ENCODE assay signal across 17 mouse cellular contexts in genomic region chr14:76605931-76606534, GRCm38 (mm10). TPM values are rescaled to one million over a fixed set of nuclear protein-coding genes. Genes with fewer than 3 reads are reported as not detected.
DNase-seq lines count a peak whose midpoint lies in the region; ATAC-seq and TF ChIP-seq lines count a peak whose summit lies in the region.
"Had no signal": no experiment of that assay in that cellular context is flagged by ENCODE, and none has a peak within 500 bp of the region (broad histone marks: within the 10 kb centered on the region; RNA-seq: fewer than 3 reads in every experiment).

No protein-coding gene starts in this region.

- no peak for ATAC-seq in forebrain, embryonic 15.5 days (replicated peaks)
- ATAC-seq in forebrain, embryonic 14.5 days = no peak
- ATAC-seq in embryonic facial prominence, embryonic 14.5 days (ENCODE audit: low read depth) = peak; percentile 21; the same call in 1 of the 2 replicates
- no peak for ATAC-seq in stomach, embryonic 14.5 days (ENCODE audit: insufficient number of reproducible peaks, insufficient read depth, low FRiP score, low read depth)
- ATAC-seq: lung, postnatal 0 days had no signal

- H3K9ac ChIP-seq in forebrain, embryonic 15.5 days (replicated peaks) = no peak overlapping the region
- H3K9ac ChIP-seq in forebrain, embryonic 14.5 days (ENCODE audit: low read length) = no peak overlapping the region
- no peak overlapping the region for H3K9ac ChIP-seq in embryonic facial prominence, embryonic 14.5 days (ENCODE audit: low read depth, low read length)
- no peak overlapping the region for H3K9ac ChIP-seq in stomach, embryonic 14.5 days (replicated peaks; ENCODE audit: low read depth, low read length)
- H3K9ac ChIP-seq: neural tube, embryonic 12.5 days had no signal

- H3K4me3 ChIP-seq in forebrain, embryonic 15.5 days = no peak overlapping the region
- no peak overlapping the region for H3K4me3 ChIP-seq in forebrain, embryonic 14.5 days (ENCODE audit: low read depth, low read length)
- no peak overlapping the region for H3K4me3 ChIP-seq in left cerebral cortex, adult 2 months
- H3K4me3 ChIP-seq in embryonic facial prominence, embryonic 14.5 days (ENCODE audit: low read depth, low read length) = no peak overlapping the region
- no peak overlapping the region for H3K4me3 ChIP-seq in stomach, embryonic 14.5 days (ENCODE audit: low read depth, low read length)
- H3K4me3 ChIP-seq: neural tube, embryonic 12.5 days had no signal

- intact Hi-C loops in left cerebral cortex, adult 2 months (cut with DNase I) = no loop called here

- H3K9me3 ChIP-seq in forebrain, embryonic 15.5 days = no peaks in the 10 kb centered on the region
- H3K9me3 ChIP-seq in forebrain, embryonic 14.5 days (replicated peaks; ENCODE audit: control insufficient read depth, low read length) = no peaks in the 10 kb centered on the region
- H3K9me3 ChIP-seq in embryonic facial prominence, embryonic 14.5 days (ENCODE audit: control insufficient read depth, low read length) = 0 out of 2 replicates have a peak, but pooled peaks cover under 1% of the 10 kb centered on the region
- H3K9me3 ChIP-seq in stomach, embryonic 14.5 days (ENCODE audit: control insufficient read depth, low read depth, low read length) = no peaks in the 10 kb centered on the region
- H3K9me3 ChIP-seq: neural tube, embryonic 12.5 days had no signal

- 71% methylated on average over 13 of the region's 13 CpGs for WGBS in forebrain, embryonic 15.5 days
- 70% methylated on average over 13 of the region's 13 CpGs for WGBS in forebrain, embryonic 14.5 days
- WGBS in embryonic facial prominence, embryonic 14.5 days = 37% methylated on average over 13 of the region's 13 CpGs
- WGBS in stomach, embryonic 14.5 days = 47% methylated on average over 13 of the region's 13 CpGs

- TF ChIP-seq CTCF in left cerebral cortex, adult 2 months (IDR thresholded peaks at IDR 0.05) = no peak

- H3K4me2 ChIP-seq in forebrain, embryonic 15.5 days (replicated peaks) = no peak overlapping the region
- no peak overlapping the region for H3K4me2 ChIP-seq in forebrain, embryonic 14.5 days (ENCODE audit: low read length)
- no peak overlapping the region for H3K4me2 ChIP-seq in embryonic facial prominence, embryonic 14.5 days (ENCODE audit: low read depth, low read length)
- no peak overlapping the region for H3K4me2 ChIP-seq in stomach, embryonic 14.5 days (replicated peaks; ENCODE audit: low read depth, low read length)
- H3K4me2 ChIP-seq: liver, embryonic 11.5 days; neural tube, embryonic 12.5 days had no signal

- no peaks in the 10 kb centered on the region for H3K36me3 ChIP-seq in forebrain, embryonic 15.5 days
- no peaks in the 10 kb centered on the region for H3K36me3 ChIP-seq in forebrain, embryonic 14.5 days (ENCODE audit: control insufficient read depth, insufficient read depth, low read length)
- no peaks in the 10 kb centered on the region for H3K36me3 ChIP-seq in embryonic facial prominence, embryonic 14.5 days (ENCODE audit: control insufficient read depth, insufficient read depth, low read length)
- H3K36me3 ChIP-seq in stomach, embryonic 14.5 days (ENCODE audit: control insufficient read depth, insufficient read depth, low read length) = no peaks in the 10 kb centered on the region
- H3K36me3 ChIP-seq: G1E; neural tube, embryonic 12.5 days had no signal

- H3K4me1 ChIP-seq in forebrain, embryonic 15.5 days = peaks cover 13% of the 10 kb centered on the region
- H3K4me1 ChIP-seq in forebrain, embryonic 14.5 days (ENCODE audit: control insufficient read depth, insufficient read depth, low read length) = peaks cover 8% of the 10 kb centered on the region; the same call in 1 of the 2 replicates
- peaks cover 24% of the 10 kb centered on the region for H3K4me1 ChIP-seq in embryonic facial prominence, embryonic 14.5 days (ENCODE audit: control insufficient read depth, insufficient read depth, low read length)
- H3K4me1 ChIP-seq in stomach, embryonic 14.5 days (ENCODE audit: control insufficient read depth, insufficient read depth, low read length) = peaks cover 21% of the 10 kb centered on the region; the same call in 1 of the 2 replicates

- no peak for DNase-seq in forebrain, embryonic 14.5 days (ENCODE audit: low spot score)
- DNase-seq in left cerebral cortex, adult 2 months (ENCODE audit: extremely low spot score in 1 of 2, low spot score in 2 of 2) = peak; percentile 12 to 24
- no peak for DNase-seq in left cerebral cortex, adult 8-10 months (ENCODE audit: low spot score in 2 of 2)
- DNase-seq in embryonic facial prominence, embryonic 14.5 days (ENCODE audit: low spot score) = peak; percentile 79
- DNase-seq in ovary, postnatal 14 days (ENCODE audit: low spot score) = no peak
- DNase-seq in cerebellum, adult 11 months = no peak
- DNase-seq: heart, adult 11 months; heart, postnatal 36 days; kidney, adult 8-10 months; midbrain, embryonic 14.5 days; thymus, adult 2 months had no signal

- 0 out of 2 replicates have a peak overlapping the region, but pooled peaks have one; percentile 13 for H3K27ac ChIP-seq in forebrain, embryonic 15.5 days (replicated peaks)
- H3K27ac ChIP-seq in forebrain, embryonic 14.5 days (ENCODE audit: low read depth, low read length) = no peak overlapping the region
- peak overlapping the region; percentile 28; the same call in 1 of the 2 replicates for H3K27ac ChIP-seq in left cerebral cortex, adult 2 months
- peak overlapping the region; percentile 66 for H3K27ac ChIP-seq in embryonic facial prominence, embryonic 14.5 days (replicated peaks; ENCODE audit: low read depth, low read length)
- peak overlapping the region; percentile 56 for H3K27ac ChIP-seq in stomach, embryonic 14.5 days (ENCODE audit: low read length)
- H3K27ac ChIP-seq: neural tube, embryonic 12.5 days had no signal

- no peaks in the 10 kb centered on the region for H3K27me3 ChIP-seq in forebrain, embryonic 15.5 days
- no peaks in the 10 kb centered on the region for H3K27me3 ChIP-seq in forebrain, embryonic 14.5 days (replicated peaks; ENCODE audit: control insufficient read depth, insufficient read depth, low read length)
- no peaks in the 10 kb centered on the region for H3K27me3 ChIP-seq in embryonic facial prominence, embryonic 14.5 days (replicated peaks; ENCODE audit: control insufficient read depth, insufficient read depth, low read length)
- no peaks in the 10 kb centered on the region for H3K27me3 ChIP-seq in stomach, embryonic 14.5 days (ENCODE audit: control insufficient read depth, insufficient read depth, low read length)
- H3K27me3 ChIP-seq: neural tube, embryonic 12.5 days had no signal

RNA-seq across cellular contexts. Expression of gene Serp2, which starts 49.3 kb away (rescaled TPM):
- polyA plus RNA-seq in forebrain, embryonic 15.5 days (2015; fragmentation: Nextera tagmentation; extraction: Ambion mirVana) = 125 and 138 TPM in 2 replicates
- polyA plus RNA-seq in forebrain, embryonic 14.5 days (2014; fragmentation: Nextera tagmentation; extraction: Ambion mirVana) = 141 and 147 TPM in 2 replicates
- 100 to 1,000 TPM; 178 to 186 TPM for total RNA-seq in left cerebral cortex, adult 2 months (2021)
- 100 to 1,000 TPM; 143 to 176 (median 163) TPM for total RNA-seq in left cerebral cortex, adult 8-10 months (2022)
- polyA plus RNA-seq in embryonic facial prominence, embryonic 14.5 days (2014; fragmentation: Nextera tagmentation; extraction: Ambion mirVana) = 12.5 and 13.1 TPM in 2 replicates
- polyA plus RNA-seq in stomach, embryonic 14.5 days (2014; fragmentation: Nextera tagmentation; extraction: Ambion mirVana) = 12.3 and 12.7 TPM in 2 replicates
- total RNA-seq: G1E had no signal
- polyA plus RNA-seq: G1E had no signal

Comparison
In these comparisons a context has a peak if more than half of its experiments do, and no peak if none do; other contexts are left out.
1. DNase-seq: peak in left cerebral cortex, adult 2 months (2 of 2) and embryonic facial prominence, embryonic 14.5 days (single experiment); none in forebrain, embryonic 14.5 days (single experiment), left cerebral cortex, adult 8-10 months (0 of 2), ovary, postnatal 14 days (single experiment) and cerebellum, adult 11 months (single experiment).